Mouse (Mus musculus) megakaryocyte-erythroid progenitor cell, adult 5-6 weeks (primary cell): ENCODE measurements around the gene Gpatch2l. TPM values are rescaled to one million over a fixed set of nuclear protein-coding genes. Genes with fewer than 3 reads are reported as not detected.

Experiments
- ATAC-seq: replicated peaks from 2 replicates; pipeline ENCODE4 v1.8.0; 2016; ENCODE audit warnings: mild to moderate bottlenecking, inconsistent platforms; ENCODE audit not compliant: severe bottlenecking, poor library complexity, low FRiP score, low TSS enrichment
- total RNA-seq, 2 experiments: library from RNA; stranded (forward) in 1 of 2; stranded (reverse) in 1 of 2; fragments of 200-1000, 215-1000 nt in 1 of 2; fragments of >200 nt in 1 of 2; fragmentation: Nextera tagmentation in 1 of 2; gene quantifications; 2 replicates each; pipeline ENCODE4 v1.2.3; 2014 to 2017

The Gpatch2l gene
- total RNA-seq (2014; fragmentation: Nextera tagmentation), result 16.1 and 24.5 TPM in 2 replicates
- 21.9 and 24.0 TPM in 2 replicates for total RNA-seq (2017)

GRCm38 (mm10) chr12:86241604-86242536 lies at the start of gene Gpatch2l:
Gene Gpatch2l (plus strand): TSS chr12:86241858.
- ATAC-seq, result peak; percentile 100

DNA sequence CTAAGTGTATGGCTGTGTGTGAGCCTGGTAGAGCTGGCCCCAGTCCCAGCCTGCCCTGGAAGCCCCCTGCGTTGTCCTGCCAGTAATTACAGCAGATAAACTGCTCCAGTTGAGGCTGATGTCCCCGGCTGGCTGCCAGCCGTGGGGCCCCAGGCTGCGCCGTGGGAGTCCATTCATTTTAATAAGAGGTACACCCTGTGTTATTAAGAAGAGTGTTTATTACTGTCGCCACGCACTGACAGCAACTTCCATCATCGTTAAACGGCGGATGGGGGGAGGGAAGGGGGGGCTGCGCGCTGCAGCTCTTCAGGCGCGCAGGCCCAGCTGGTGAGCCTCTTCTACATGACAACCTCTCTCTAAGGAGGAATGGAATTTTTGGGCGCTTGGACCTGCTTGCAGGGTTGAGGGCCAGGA lies 49.6 kb upstream of the Gpatch2l start:
- no peak for ATAC-seq

GRCm38 (mm10) chr12:86196944-86197343 lies 44.7 kb upstream of the Gpatch2l start:
- ATAC-seq, result no peak

- no peak for ATAC-seq
These were observed 38.1 kb upstream of the Gpatch2l start for GRCm38 (mm10) chr12:86203443-86204057.

GRCm38 (mm10) chr12:86211099-86211520 lies 30.5 kb upstream of the Gpatch2l start:
- ATAC-seq, result no peak

GRCm38 (mm10) chr12:86212693-86213470 lies 28.8 kb upstream of the Gpatch2l start:
- ATAC-seq, result 0 out of 2 replicates have a peak, but pooled peaks have one; percentile 34

- ATAC-seq, result no peak
These were observed 27.5 kb upstream of the Gpatch2l start for GRCm38 (mm10) chr12:86214201-86214600.

DNA sequence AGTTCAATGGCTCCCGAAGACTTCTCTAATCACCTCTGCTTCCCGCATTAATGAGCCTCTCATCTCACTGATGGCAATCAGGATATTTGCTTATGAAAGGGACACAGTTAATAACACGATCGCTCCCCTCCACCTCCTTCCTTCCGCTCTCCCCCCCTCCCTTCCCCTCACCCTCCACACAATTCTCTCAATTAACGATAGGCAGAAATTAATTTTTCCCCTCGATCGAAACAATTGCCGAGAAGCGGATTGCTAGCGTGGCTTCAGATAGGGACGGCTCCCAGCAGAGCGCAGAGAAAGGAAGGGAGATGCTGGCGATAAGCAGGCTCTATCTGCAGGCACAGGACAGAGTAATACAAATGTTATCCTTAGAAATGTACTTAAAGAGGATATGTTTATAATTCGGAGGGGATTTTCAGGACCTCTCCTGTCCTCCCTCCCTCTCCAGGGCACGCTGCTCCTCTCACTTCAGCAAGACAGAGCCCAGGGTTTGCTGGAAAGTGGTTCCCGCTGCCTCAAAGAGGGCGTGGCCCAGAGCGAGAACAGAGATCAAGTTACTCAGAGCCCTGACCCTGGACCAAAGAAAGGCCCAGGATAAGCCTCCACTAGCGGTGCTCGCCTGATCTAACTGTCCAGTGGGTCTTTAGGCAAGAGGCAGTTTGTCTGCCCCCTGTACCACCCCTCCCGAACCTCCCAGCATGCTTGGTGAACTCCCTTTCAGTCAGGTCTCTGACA lies 24.8 kb upstream of the Gpatch2l start:
- ATAC-seq, result no peak

DNA sequence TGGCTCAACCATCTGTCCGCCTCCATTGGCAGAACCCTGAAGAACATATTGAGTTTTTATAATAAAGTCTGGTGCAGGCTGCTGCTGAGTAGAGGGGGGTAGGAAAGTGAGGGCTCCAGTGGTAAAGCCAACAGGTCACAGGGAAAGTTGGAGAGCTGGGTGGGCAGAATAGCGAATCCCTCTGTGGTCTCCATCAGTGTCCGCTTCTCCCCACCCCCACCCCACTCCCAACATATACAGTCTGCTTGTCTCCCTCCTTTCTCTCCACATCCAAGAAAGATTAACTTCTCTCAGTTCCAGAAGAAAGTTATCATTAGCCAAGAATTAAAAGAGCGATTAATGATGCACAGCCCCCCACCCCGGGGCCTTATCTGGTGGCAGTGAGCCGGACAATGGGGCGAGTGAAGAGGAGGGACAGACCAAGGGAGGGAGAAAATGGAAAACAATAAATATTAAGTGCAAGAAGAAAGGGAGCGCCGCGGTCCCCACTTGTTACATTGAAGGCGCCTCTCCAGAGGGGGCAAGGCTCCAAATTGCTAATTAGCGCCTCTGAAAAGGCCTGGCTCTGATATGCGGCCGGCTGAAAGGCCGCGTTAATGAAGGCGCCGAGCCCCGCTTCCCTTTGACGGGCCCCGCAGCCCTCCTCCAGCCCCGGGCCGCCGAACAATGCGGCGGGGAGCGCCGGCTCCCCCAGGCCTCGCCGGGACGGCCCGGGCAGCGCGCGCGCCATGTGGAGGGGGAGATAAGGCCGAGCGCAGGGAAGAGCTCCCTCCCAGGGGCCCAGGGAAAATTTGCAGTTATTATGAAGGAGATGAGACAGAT lies 21.2 kb upstream of the Gpatch2l start:
- ATAC-seq, result 0 out of 2 replicates have a peak, but pooled peaks have one; percentile 26

- no peak for ATAC-seq
These were observed 20.5 kb upstream of the Gpatch2l start for GRCm38 (mm10) chr12:86221074-86221703.

- ATAC-seq, result no peak
These were observed 7.4 kb upstream of the Gpatch2l start for GRCm38 (mm10) chr12:86234295-86234694.

DNA sequence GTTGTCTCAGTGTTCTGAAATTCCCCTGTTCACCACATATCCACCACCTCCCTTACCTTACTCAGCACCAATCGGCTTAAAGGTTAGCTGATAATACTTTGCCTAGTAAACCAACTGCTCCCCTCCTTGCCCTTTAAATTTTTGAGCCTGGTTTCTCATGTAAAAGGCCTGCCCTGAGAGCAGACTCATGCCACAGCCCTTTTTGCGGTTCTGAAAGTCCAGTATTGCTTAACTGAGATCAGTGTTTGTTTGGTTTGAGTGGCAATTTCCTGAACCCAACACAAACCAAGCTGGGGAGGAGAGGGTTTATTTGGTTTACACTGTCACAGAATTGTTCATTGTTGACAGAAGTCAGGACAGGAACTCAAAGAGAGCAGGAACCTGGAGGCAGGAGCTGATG lies 2.9 kb upstream of the Gpatch2l start:
- no peak for ATAC-seq

- ATAC-seq, result no peak
These were observed 905 bp downstream of the Gpatch2l start for GRCm38 (mm10) chr12:86242563-86242962.

DNA sequence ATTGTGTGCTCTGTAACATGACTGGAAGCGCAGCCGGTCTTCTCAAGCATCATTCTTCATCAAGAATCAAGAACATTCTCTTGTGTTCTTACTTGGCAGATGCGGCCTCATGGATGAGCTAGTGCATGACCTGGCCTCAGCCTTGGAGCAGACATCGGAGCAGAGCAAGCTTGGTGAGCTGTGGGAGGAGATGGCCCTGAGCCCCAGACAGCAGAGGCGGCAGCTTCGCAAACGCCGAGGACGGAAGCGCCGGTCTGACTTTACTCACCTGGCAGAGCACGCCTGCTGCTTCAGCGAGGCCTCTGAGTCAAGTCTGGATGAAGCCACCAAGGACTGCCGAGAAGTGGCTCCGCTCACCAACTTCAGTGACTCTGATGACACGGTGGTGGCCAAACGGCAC lies 2.3 kb downstream of the Gpatch2l start:
- ATAC-seq, result no peak

DNA sequence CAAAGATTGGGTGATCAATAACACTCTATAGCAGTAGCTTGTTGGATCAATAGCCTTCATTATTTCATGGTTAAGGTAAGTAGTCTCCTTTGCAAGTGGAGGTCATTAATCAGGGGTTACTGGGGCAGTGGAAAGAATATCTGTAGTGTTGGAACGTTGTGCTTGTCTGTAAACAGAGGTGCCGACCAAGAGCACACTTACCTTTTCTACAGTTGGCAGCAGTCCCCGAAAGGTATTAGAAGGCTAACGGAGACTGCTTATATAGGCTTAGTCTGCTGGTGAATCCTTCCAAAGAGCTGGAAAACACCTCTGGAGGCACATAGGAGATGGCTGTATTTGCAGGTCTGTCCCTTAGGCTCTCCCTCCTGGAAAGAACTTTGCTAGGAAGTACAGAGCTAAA lies 8.5 kb downstream of the Gpatch2l start:
- ATAC-seq, result no peak

- no peak for ATAC-seq
These were observed 13.3 kb downstream of the Gpatch2l start for GRCm38 (mm10) chr12:86254910-86255309.

DNA sequence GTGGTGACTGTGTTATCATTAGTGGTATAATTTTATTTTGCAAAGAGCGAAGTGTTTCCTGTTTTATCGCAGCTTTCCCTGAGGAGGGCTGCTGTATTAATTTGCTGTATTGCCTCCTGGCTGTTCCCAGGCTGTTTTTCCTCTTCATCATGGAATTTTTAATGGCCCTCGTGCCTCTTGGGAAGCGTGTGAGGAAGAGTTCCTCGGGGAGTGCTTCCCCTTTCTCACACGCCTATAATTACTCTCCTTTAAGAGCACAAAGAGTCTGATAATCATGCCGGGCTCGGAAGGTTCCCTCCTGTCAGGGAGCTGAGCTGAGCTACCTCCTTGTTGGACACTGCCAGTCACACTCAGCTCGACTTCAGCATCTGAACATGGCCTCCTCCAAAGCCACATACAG lies 30.0 kb downstream of the Gpatch2l start:
- no peak for ATAC-seq

DNA sequence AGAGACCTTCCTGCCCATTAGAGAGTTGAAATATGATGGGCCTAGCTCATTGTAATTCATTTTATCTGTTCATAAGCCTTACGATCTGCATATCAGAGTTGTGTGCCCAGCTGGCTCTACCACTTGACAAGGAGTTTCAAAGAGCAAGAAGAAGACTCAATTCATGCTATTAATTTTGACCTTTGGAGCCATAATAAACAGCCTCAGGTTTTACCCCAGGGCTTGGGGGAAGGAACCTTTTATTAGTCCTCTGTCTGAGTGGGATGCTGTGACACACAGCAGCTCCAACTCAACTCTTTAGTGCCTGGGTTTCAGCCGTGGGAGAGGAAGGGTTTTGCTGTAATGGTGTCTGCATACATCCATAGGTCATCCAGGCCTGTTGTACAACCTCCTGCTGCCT lies 32.6 kb downstream of the Gpatch2l start:
- ATAC-seq, result no peak
